Mouse (Mus musculus) urinary bladder, postnatal 25 days (tissue): Measurements from ENCODE around the gene Grip2.
A peak's percentile ranks its signal among the peaks of the same experiment; 100 is the strongest.

Source experiments
- DNase-seq: peaks from one replicate; pipeline ENCODE4 v3.0.0; 2022; ENCODE audit warnings: low spot score

Grip2 gene

GRCm38 (mm10) chr6:91729677-91730127, 97.3 kb downstream of the Grip2 start:
- no peak for DNase-seq

- DNase-seq, result no peak
Observed at GRCm38 (mm10) chr6:91728939-91729619, 98.0 kb downstream of the Grip2 start.

GRCm38 (mm10) chr6:91727361-91727760, 99.7 kb downstream of the Grip2 start:
- no peak for DNase-seq

GRCm38 (mm10) chr6:91721215-91721701, 105.8 kb downstream of the Grip2 start:
- DNase-seq, result no peak

- no peak for DNase-seq
Observed at GRCm38 (mm10) chr6:91720588-91721214, 106.3 kb downstream of the Grip2 start.

- no peak for DNase-seq
Observed at GRCm38 (mm10) chr6:91719865-91720533, 107.1 kb downstream of the Grip2 start.

GRCm38 (mm10) chr6:91719042-91719747, 107.9 kb downstream of the Grip2 start:
- no peak for DNase-seq

- no peak for DNase-seq
Observed at GRCm38 (mm10) chr6:91718603-91719002, 108.4 kb downstream of the Grip2 start.

- DNase-seq, result no peak
Observed at GRCm38 (mm10) chr6:91718067-91718466, 109.0 kb downstream of the Grip2 start.

- DNase-seq, result no peak
Observed at GRCm38 (mm10) chr6:91715988-91716810, 110.9 kb downstream of the Grip2 start.

- DNase-seq, result no peak
Observed at GRCm38 (mm10) chr6:91715023-91715422, 112.0 kb downstream of the Grip2 start.

GRCm38 (mm10) chr6:91713370-91713896, 113.6 kb downstream of the Grip2 start:
- DNase-seq, result no peak

GRCm38 (mm10) chr6:91712855-91713331, 114.2 kb downstream of the Grip2 start:
- peak; percentile 49 for DNase-seq

- DNase-seq, result no peak
Observed at GRCm38 (mm10) chr6:91712097-91712854, 114.8 kb downstream of the Grip2 start.
